Mouse (Mus musculus): ENCODE measurements at regions not wholly inside any gene's neighbourhood (a gene's known extent, or its start where the extent isn't known, plus 50 kb on each side); places are given as distances from the start of the nearest gene placed in this dataset.

GRCm38 (mm10) chr9:101416321-101416720, 164.7 kb upstream of the Ppp2r3a start:
- no peak overlapping the region for H3K4me3 ChIP-seq (ENCODE audit: low read depth, low read length)
- H3K9me3 ChIP-seq (replicated peaks; ENCODE audit: control insufficient read depth, insufficient read depth, low read length, poor library complexity, severe bottlenecking), result 0 out of 2 replicates have a peak, but pooled peaks cover 2% of the 10 kb centered on the region
- H3K9ac ChIP-seq (ENCODE audit: low read depth, poor library complexity, severe bottlenecking), result no peak overlapping the region
- no peaks in the 10 kb centered on the region for H3K4me1 ChIP-seq (ENCODE audit: control insufficient read depth, insufficient read depth, low read length)
- H3K27me3 ChIP-seq (ENCODE audit: control insufficient read depth, insufficient read depth, low read length, poor library complexity, severe bottlenecking), result no peaks in the 10 kb centered on the region
- H3K36me3 ChIP-seq (ENCODE audit: control insufficient read depth, insufficient read depth, low read length, poor library complexity, severe bottlenecking), result no peaks in the 10 kb centered on the region
- TF ChIP-seq EP300 (IDR thresholded peaks at IDR 0.05; ENCODE audit: insufficient read depth, low read depth, low read length) (no peak), CTCF (IDR thresholded peaks at IDR 0.05; ENCODE audit: low read depth, low read length) (no peak), POLR2A (IDR thresholded peaks at IDR 0.05; ENCODE audit: insufficient read depth, low read length) (no peak)
- H3K27ac ChIP-seq (ENCODE audit: insufficient read depth, low read length), result no peak overlapping the region

- Histone ChIP-seq H3K27ac (ENCODE audit: insufficient read depth, low read length) (no peak overlapping the region), H3K9ac (ENCODE audit: low read depth, poor library complexity, severe bottlenecking) (no peak overlapping the region), H3K27me3 (ENCODE audit: control insufficient read depth, insufficient read depth, low read length, poor library complexity, severe bottlenecking) (no peaks in the 10 kb centered on the region), H3K9me3 (replicated peaks; ENCODE audit: control insufficient read depth, insufficient read depth, low read length, poor library complexity, severe bottlenecking) (no peaks in the 10 kb centered on the region), H3K4me1 (ENCODE audit: control insufficient read depth, insufficient read depth, low read length) (no peaks in the 10 kb centered on the region), H3K36me3 (ENCODE audit: control insufficient read depth, insufficient read depth, low read length, poor library complexity, severe bottlenecking) (no peaks in the 10 kb centered on the region), H3K4me3 (ENCODE audit: low read depth, low read length) (no peak overlapping the region)
- TF ChIP-seq EP300 (IDR thresholded peaks at IDR 0.05; ENCODE audit: insufficient read depth, low read depth, low read length), result no peak
- no peak for TF ChIP-seq CTCF (IDR thresholded peaks at IDR 0.05; ENCODE audit: low read depth, low read length)
- TF ChIP-seq POLR2A (IDR thresholded peaks at IDR 0.05; ENCODE audit: insufficient read depth, low read length), result no peak
Observed at GRCm38 (mm10) chr9:101413071-101413633, 161.6 kb upstream of the Ppp2r3a start.

- no peak overlapping the region for H3K4me3 ChIP-seq (ENCODE audit: low read depth, low read length)
- no peak for TF ChIP-seq CTCF (IDR thresholded peaks at IDR 0.05; ENCODE audit: low read depth, low read length)
- TF ChIP-seq POLR2A (IDR thresholded peaks at IDR 0.05; ENCODE audit: insufficient read depth, low read length), result no peak
- no peak for TF ChIP-seq EP300 (IDR thresholded peaks at IDR 0.05; ENCODE audit: insufficient read depth, low read depth, low read length)
- no peak overlapping the region for H3K27ac ChIP-seq (ENCODE audit: insufficient read depth, low read length)
- H3K4me1 ChIP-seq (ENCODE audit: control insufficient read depth, insufficient read depth, low read length), result no peaks in the 10 kb centered on the region
- H3K27me3 ChIP-seq (ENCODE audit: control insufficient read depth, insufficient read depth, low read length, poor library complexity, severe bottlenecking), result no peaks in the 10 kb centered on the region
- H3K9me3 ChIP-seq (replicated peaks; ENCODE audit: control insufficient read depth, insufficient read depth, low read length, poor library complexity, severe bottlenecking), result no peaks in the 10 kb centered on the region
- no peaks in the 10 kb centered on the region for H3K36me3 ChIP-seq (ENCODE audit: control insufficient read depth, insufficient read depth, low read length, poor library complexity, severe bottlenecking)
- no peak overlapping the region for H3K9ac ChIP-seq (ENCODE audit: low read depth, poor library complexity, severe bottlenecking)
Observed at GRCm38 (mm10) chr9:101411951-101412350, 160.4 kb upstream of the Ppp2r3a start.

GRCm38 (mm10) chr9:101411532-101411880, 159.9 kb upstream of the Ppp2r3a start:
- H3K36me3 ChIP-seq (ENCODE audit: control insufficient read depth, insufficient read depth, low read length, poor library complexity, severe bottlenecking), result no peaks in the 10 kb centered on the region
- H3K9ac ChIP-seq (ENCODE audit: low read depth, poor library complexity, severe bottlenecking), result no peak overlapping the region
- no peak overlapping the region for H3K27ac ChIP-seq (ENCODE audit: insufficient read depth, low read length)
- H3K9me3 ChIP-seq (replicated peaks; ENCODE audit: control insufficient read depth, insufficient read depth, low read length, poor library complexity, severe bottlenecking), result no peaks in the 10 kb centered on the region
- no peaks in the 10 kb centered on the region for H3K27me3 ChIP-seq (ENCODE audit: control insufficient read depth, insufficient read depth, low read length, poor library complexity, severe bottlenecking)
- no peak overlapping the region for H3K4me3 ChIP-seq (ENCODE audit: low read depth, low read length)
- TF ChIP-seq EP300 (IDR thresholded peaks at IDR 0.05; ENCODE audit: insufficient read depth, low read depth, low read length) (no peak), POLR2A (IDR thresholded peaks at IDR 0.05; ENCODE audit: insufficient read depth, low read length) (no peak), CTCF (IDR thresholded peaks at IDR 0.05; ENCODE audit: low read depth, low read length) (no peak)
- H3K4me1 ChIP-seq (ENCODE audit: control insufficient read depth, insufficient read depth, low read length), result no peaks in the 10 kb centered on the region

- TF ChIP-seq EP300 (IDR thresholded peaks at IDR 0.05; ENCODE audit: insufficient read depth, low read depth, low read length) (no peak), CTCF (IDR thresholded peaks at IDR 0.05; ENCODE audit: low read depth, low read length) (no peak), POLR2A (IDR thresholded peaks at IDR 0.05; ENCODE audit: insufficient read depth, low read length) (no peak)
Observed at GRCm38 (mm10) chr9:101410783-101411531, 159.4 kb upstream of the Ppp2r3a start.

GRCm38 (mm10) chr9:101410348-101410747, 158.8 kb upstream of the Ppp2r3a start:
- no peaks in the 10 kb centered on the region for H3K36me3 ChIP-seq (ENCODE audit: control insufficient read depth, insufficient read depth, low read length, poor library complexity, severe bottlenecking)
- H3K27ac ChIP-seq (ENCODE audit: insufficient read depth, low read length), result no peak overlapping the region
- H3K9ac ChIP-seq (ENCODE audit: low read depth, poor library complexity, severe bottlenecking), result no peak overlapping the region
- H3K4me1 ChIP-seq (ENCODE audit: control insufficient read depth, insufficient read depth, low read length), result no peaks in the 10 kb centered on the region
- no peak for TF ChIP-seq CTCF (IDR thresholded peaks at IDR 0.05; ENCODE audit: low read depth, low read length)
- no peak for TF ChIP-seq EP300 (IDR thresholded peaks at IDR 0.05; ENCODE audit: insufficient read depth, low read depth, low read length)
- no peak for TF ChIP-seq POLR2A (IDR thresholded peaks at IDR 0.05; ENCODE audit: insufficient read depth, low read length)
- H3K9me3 ChIP-seq (replicated peaks; ENCODE audit: control insufficient read depth, insufficient read depth, low read length, poor library complexity, severe bottlenecking), result no peaks in the 10 kb centered on the region
- no peak overlapping the region for H3K4me3 ChIP-seq (ENCODE audit: low read depth, low read length)
- H3K27me3 ChIP-seq (ENCODE audit: control insufficient read depth, insufficient read depth, low read length, poor library complexity, severe bottlenecking), result no peaks in the 10 kb centered on the region

More at GRCm38 (mm10) chr9:101410783-101411531, 159.4 kb upstream of the Ppp2r3a start:
- H3K36me3 ChIP-seq (ENCODE audit: control insufficient read depth, insufficient read depth, low read length, poor library complexity, severe bottlenecking), result no peaks in the 10 kb centered on the region
- no peak overlapping the region for H3K4me3 ChIP-seq (ENCODE audit: low read depth, low read length)
- no peaks in the 10 kb centered on the region for H3K4me1 ChIP-seq (ENCODE audit: control insufficient read depth, insufficient read depth, low read length)
- H3K9me3 ChIP-seq (replicated peaks; ENCODE audit: control insufficient read depth, insufficient read depth, low read length, poor library complexity, severe bottlenecking), result no peaks in the 10 kb centered on the region
- no peak overlapping the region for H3K9ac ChIP-seq (ENCODE audit: low read depth, poor library complexity, severe bottlenecking)
- H3K27me3 ChIP-seq (ENCODE audit: control insufficient read depth, insufficient read depth, low read length, poor library complexity, severe bottlenecking), result no peaks in the 10 kb centered on the region
- no peak overlapping the region for H3K27ac ChIP-seq (ENCODE audit: insufficient read depth, low read length)

All from ES-Bruce4 (cell line).